Mouse (Mus musculus): Measurements from ENCODE around the gene Rgcc.
A peak's percentile ranks its signal among the peaks of the same experiment; 100 is the strongest.

The Rgcc gene

GRCm38 (mm10) chr14:79301466-79301875 lies at the start of gene Rgcc:
TSS of gene Rgcc (minus strand) at chr14:79301645.
- DNase-seq, result peak; percentile 98

- DNase-seq, result no peak
Measured at GRCm38 (mm10) chr14:79346384-79346783, 44.9 kb upstream of the Rgcc start.

DNA sequence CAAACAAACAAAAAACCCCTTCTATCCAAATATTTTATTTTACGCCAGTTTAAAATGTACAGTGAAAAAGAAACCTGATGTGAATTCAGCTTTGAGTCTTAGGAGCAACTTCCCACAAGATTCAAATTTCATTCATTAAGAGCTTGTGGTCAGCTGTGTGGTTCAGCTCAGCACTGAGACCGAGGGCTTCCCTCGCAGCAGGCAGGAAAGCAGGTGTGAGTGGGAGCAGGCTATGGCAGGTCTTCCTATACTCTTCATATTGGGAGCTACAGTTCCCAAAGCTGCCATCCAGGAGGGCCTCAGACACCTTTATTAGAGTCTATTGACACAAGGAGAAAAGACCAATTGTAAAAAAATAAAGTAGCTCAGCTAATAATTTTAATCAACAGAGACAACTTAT lies 34.2 kb upstream of the Rgcc start:
- DNase-seq, result no peak

DNA sequence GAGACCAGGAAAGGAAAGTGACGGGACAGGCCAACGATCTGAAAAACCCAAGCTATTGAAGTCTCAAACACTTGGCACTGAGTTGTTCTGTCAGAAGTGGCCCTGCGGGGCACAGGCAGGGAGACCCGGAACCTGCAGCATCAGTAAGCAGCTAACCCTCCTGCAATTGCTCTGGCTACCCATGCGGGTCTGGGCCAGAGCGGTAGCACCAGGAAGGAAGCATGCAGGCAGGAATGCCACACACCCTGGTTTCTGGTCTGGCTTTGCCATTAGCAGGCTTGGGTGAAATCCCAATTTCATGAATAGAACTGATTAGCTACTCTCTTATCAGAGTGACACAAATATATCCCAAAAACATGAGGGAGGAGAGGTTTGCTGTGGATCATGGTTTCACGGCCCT lies 30.5 kb upstream of the Rgcc start:
- no peak for DNase-seq

DNA sequence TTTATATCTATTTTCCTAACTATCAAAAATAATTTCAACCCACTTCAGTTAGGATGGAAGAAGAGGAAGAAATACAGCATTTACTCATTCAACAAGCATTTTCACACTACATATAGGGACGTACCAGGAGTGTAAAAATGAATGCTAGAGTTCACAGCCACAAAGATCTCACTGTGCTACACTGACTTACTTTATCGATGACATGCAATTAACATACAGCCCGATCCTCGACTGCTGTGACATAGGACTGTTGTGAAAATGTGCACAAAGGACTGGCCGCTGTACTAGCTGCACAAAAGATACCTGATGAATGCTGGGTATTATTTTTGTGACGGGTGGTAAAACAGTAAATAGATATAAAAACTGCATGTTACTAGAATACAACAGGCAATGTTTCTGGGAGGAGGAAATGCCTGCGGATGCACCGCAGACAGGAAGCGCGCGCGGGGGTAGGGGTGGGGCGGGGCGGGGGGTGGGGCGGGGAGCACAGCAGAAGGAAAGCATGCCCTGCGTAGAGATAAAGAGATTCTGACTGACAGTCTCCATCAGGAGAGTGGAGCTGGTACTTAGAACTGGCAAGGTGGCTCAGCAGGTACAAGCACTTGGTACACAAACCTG lies 29.6 kb upstream of the Rgcc start:
- DNase-seq, result no peak

DNA sequence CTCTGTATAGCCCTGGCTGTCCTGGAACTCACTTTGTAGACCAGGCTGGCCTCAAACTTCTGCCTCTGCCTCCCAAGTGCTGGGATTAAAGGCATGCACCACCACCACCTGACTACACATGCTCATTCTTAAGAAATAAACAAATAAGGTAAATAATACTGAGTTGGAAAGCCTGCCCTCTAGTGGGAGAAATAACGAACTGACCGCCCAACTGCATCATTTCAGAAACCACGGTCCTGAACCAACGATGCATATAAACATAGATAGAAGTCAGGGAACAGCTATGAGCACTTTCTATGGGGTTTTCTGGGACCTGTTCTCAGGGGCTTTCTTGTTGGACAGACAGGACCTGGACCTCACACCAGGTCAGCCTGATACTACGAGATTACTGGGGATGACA lies 25.6 kb upstream of the Rgcc start:
- DNase-seq, result peak; percentile 49

- DNase-seq, result no peak
Measured at GRCm38 (mm10) chr14:79324112-79324840, 22.8 kb upstream of the Rgcc start.

DNA sequence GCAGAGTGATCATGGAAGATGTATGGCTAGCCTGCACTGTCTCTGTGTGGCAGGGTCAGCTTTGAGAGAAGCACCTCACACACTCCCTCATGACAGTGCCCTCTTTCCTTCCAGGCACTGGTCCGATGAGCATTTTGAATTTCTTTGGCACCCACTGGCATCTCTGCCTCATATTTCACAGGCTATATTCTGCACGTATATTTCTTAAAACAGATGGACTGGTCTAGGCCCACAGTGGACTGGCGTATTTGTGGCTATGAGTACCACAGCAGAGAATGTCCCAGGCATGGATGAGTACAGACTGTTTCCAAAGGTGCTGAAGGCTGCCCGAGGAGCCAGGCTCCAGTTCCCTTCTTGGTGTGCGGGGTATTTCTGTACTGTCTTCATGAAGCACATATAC lies 20.4 kb upstream of the Rgcc start:
- DNase-seq, result no peak

- peak; percentile 25 for DNase-seq
Measured at GRCm38 (mm10) chr14:79321152-79321551, 19.7 kb upstream of the Rgcc start.

- no peak for DNase-seq
Measured at GRCm38 (mm10) chr14:79317602-79318001, 16.2 kb upstream of the Rgcc start.

DNA sequence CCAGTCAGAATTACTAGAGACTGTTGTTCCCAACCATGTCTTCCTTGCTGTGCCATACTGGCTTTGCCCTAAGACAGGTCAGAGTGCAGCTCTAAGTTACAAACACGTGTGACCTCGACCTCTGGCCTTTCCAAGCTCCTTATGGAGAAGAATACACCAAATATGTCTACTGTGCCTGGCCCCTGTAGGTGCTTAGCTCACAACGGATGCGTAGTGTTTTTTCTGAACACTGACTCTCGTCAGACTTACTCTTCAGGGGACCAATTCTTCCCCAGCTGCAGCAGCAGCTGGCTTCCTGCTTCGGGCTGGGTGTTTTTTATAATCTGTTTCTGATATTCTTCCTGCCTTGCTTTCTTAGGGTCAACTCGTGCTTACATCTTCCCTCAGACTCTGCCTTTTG lies 14.4 kb upstream of the Rgcc start:
- DNase-seq, result no peak

GRCm38 (mm10) chr14:79314245-79315010 lies 13.0 kb upstream of the Rgcc start:
- DNase-seq, result no peak

- no peak for DNase-seq
Measured at GRCm38 (mm10) chr14:79313439-79314175, 12.2 kb upstream of the Rgcc start.

GRCm38 (mm10) chr14:79312719-79313118 lies 11.3 kb upstream of the Rgcc start:
- DNase-seq, result no peak

DNA sequence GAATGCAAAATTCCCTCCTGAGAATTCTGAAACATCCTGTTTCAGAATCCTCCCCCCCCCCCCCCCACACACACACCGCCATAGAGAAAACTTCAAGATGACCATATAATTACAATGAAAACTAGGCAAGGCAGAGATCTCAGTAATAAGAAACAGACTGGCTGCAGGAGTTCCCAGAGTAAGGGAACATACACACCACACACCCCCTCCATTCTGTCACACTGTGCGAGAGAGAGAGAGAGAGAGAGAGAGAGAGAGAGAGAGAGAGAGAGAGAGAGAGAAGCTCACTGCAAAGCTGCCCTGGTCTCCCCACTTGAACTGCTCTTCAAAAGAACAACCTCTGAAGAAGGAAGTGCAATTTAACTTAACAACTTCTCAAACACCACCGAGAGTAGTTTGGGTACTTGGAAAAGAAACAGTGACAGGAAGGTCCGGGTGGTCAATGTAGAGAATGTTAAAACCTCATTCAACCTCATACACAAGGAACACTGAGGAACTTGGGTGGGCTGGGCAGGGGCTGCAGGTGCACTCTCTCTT lies 10.5 kb upstream of the Rgcc start:
- DNase-seq, result no peak

- DNase-seq, result no peak
Measured at GRCm38 (mm10) chr14:79309115-79309514, 7.7 kb upstream of the Rgcc start.

- DNase-seq, result no peak
Measured at GRCm38 (mm10) chr14:79308364-79308763, 6.9 kb upstream of the Rgcc start.

GRCm38 (mm10) chr14:79307908-79308307 lies 6.5 kb upstream of the Rgcc start:
- DNase-seq, result no peak

DNA sequence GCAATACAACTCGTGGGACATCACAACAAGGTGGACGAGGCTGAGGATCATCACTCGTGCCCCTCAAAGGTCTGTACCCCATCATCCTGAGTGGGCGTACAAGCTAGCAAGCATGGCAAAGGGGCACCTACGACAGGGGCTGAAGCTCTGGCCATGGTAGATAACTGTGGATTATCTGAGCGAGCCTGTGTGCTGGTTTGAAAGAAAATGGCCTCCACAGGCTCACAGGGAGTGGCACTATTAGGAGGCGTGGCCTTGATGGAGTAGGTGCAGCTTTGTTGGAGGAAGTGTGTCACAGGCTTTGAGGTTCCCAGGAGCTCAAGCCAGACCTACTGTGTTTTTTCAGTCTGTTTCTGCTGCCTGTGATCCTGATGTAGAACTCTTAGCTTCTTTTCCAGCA lies 5.7 kb upstream of the Rgcc start:
- DNase-seq, result no peak

DNA sequence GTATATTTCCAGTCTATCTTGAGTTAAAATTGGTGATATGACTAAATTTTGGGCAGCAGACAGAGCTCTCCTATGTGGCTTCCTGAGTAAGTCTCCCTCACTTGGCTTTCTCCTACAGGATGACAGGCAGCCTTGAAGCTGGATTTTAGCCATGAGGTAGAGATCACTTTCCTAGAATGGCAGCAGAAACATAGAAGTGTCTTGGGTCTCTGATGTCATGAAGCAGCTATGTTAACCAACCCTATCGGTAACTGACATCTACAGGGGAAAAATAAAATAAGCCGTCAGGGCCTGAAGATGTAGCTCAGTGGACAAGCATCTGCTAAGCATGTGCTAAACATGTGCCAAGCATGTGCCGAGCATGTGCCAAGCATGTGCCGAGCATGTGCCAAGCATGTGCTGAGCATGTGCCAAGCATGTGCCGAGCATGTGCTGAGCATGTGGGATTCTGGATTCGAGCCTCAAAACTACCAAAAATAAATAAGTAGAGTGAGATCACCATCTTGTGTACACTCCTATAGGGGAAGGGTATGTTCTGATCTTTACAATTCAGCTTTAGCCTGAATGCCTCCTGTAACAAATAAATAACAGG lies 3.5 kb upstream of the Rgcc start:
- no peak for DNase-seq

- no peak for DNase-seq
Measured at GRCm38 (mm10) chr14:79303150-79303549, 1.7 kb upstream of the Rgcc start.

- DNase-seq, result peak; percentile 38
Measured at GRCm38 (mm10) chr14:79300641-79301350, 649 bp downstream of the Rgcc start.
